Mouse (Mus musculus): ENCODE results near the gene Hist1h2bf.
"Not testable (repeated sequence)": the region's sequence is repeated elsewhere in the genome, so short reads cannot be mapped to it uniquely, and the experiment has no call there.

The Hist1h2bf gene

DNA sequence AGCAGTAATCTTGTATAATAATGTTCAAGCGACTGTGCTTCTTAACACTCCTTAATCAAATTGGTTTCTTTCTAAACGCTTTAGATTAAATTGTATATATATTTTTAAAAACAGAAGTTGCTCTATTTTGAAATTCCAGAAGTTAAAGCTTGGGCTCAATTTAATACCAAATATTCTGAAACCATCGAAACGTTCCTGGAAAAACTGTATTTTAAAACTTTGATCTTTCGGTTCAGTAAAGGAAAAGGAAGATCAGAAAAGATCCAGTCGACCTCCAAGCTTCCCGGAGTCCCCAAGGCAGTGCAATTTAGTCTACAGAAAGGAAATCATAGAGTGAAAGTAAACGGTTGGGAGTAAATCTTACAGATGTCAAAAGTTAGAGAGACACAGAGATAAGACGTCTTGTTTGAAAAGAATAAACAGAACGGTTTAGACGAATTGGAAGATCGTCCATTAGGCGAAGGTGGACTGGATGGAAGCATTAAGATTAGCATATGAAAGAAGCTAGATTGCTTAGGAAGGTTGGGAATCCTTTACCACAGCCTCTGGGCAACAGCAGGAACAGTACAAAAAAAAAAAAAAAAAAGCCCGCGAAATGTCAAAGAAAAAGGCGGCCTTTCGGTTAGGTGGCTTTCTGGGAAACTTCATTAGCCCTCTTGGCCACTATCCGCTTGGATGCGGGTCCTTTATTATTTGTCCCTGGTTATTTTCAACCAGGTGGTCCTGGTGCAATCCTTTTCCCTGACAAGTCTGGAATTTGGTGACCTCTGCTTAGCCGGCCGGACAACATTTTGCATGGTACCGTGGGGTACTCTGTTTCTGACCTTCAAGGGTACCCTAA lies 12.3 kb upstream of the Hist1h2bf start:
- DNase-seq: peak in 1 of 2 experiments; percentile 13

DNA sequence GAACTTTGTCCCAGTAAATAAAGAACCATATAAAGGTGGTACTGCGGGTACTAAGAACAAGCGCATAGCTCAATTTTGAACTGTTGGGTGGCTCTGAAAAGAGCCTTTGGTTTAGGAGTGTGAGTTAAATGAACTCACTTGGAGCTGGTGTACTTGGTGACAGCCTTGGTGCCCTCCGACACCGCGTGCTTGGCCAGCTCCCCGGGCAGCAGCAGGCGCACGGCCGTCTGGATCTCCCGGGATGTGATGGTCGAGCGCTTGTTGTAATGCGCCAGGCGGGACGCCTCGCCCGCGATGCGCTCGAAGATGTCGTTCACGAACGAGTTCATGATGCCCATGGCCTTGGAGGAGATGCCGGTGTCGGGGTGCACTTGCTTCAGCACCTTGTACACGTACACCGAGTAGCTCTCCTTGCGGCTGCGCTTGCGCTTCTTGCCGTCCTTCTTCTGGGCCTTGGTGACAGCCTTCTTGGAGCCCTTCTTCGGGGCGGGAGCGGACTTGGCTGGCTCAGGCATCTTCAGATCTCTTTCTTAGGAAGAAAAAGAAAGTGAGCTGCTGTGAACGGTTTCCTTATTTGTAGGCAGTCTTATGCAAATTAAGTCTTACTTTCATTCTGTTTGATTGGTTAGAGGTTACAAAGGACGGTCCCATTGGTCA lies 11.6 kb upstream of the Hist1h2bf start:
- peak; percentile 75 to 84 for DNase-seq

DNA sequence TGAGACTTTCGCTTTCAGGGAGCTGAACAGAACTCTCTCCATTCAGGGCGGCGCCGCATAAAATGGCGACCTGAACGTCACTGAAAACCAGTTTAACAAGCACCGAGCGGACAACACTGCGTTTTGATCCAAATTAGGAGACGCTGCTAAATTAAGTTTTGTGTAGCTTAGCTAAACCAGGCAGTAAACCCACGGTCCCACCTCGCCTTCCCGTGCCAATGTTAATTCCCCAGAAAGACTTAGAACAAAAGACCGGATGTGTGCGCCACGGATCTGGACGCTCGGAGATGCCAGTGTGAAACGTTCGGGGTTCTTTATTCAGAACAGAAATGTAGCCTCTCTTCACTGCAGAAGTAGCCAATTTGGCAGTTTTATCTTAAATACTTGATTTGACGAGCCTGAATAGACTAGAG lies 11.0 kb upstream of the Hist1h2bf start:
- DNase-seq: peak; percentile 72 to 75

DNA sequence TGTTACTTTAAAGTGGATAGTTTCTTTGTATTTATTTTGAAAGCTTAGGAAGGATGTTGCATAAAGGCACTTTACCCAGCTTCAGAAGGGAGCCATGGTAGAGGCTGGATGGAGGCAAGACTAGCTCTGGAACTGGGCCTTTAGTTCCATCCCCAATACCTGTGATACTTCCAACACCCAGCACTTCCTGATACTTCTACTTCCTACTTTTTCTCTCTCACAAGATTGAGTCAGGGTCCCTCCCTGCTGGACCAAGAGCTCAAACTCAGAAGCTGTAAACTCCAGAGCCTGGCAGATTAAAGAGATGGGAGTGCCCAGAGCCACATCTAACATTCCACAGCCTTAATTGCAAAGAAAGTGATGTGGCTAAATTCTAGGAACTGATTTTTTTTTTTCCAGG lies 10.3 kb upstream of the Hist1h2bf start:
- peak in 1 of 2 experiments; percentile 17 for DNase-seq

DNA sequence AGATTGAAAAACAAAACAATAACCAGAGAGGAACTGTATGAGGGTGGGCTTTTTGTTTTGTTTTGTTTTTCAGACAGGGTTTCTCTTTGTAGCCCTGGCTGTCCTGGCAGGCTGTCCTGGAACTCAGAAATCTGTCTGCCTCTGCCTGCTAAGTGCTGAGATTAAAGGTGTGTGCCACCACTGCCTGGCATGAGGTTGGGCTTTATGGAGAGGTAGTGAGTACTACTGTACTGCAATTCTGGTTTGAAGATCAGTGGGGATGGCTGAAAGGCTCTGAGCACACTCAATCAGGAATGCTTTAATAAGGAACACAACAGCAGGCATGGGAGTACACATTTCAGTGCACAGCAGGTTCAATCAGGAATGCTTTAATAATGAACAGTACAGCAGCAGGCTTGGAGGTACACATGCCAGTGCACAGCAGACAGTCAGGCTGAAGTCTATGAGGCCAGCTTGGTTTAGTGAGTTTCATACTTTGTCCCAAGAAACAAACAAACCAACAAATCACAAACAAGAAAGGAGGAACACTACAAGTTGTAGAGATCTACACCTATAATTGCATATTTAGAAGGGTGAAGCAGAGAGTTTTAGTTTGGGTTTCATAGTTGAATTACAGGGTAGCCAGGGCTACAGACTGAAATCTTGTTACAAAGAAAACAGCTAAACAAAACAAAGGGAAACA lies 9.5 kb upstream of the Hist1h2bf start:
- DNase-seq: no peak

DNA sequence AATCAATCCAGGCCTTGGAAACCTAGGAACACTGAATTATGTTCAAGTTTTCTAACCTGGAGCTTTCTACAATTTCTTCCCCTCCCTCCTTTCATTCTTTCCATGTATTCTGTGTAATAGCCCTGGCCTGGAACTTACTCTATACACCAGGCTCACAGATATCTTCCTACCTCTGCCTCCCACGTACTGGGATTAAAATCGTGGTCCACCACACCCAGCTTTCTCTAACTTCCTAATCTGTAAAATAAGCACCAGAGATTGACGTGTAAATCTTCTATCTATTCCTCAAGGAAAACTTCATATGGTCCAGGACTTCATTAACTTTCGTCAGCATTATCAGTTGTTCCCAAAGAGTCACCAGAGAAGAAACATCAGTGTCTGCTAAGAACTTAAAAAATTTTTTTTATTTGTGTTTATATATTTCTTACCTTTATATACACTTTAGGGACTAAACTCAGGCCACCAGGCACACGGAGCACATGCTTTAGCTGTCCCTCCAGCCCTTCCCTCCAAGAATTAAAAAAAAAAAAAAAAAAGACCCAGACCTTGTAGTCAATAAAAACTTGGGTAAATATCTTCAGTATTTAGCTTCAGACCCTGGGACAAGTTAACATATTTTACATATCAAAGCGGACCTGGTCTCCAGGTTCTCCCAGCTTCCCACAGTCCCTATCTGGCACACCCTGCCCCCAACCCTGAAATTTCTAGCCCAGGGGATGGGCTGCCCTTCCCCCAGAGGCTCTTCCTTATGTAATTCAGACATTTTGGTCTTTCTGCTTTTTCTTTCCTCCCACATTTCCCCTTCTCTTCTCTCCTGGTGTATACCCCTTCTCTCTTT lies 8.4 kb upstream of the Hist1h2bf start:
- DNase-seq: no peak

DNA sequence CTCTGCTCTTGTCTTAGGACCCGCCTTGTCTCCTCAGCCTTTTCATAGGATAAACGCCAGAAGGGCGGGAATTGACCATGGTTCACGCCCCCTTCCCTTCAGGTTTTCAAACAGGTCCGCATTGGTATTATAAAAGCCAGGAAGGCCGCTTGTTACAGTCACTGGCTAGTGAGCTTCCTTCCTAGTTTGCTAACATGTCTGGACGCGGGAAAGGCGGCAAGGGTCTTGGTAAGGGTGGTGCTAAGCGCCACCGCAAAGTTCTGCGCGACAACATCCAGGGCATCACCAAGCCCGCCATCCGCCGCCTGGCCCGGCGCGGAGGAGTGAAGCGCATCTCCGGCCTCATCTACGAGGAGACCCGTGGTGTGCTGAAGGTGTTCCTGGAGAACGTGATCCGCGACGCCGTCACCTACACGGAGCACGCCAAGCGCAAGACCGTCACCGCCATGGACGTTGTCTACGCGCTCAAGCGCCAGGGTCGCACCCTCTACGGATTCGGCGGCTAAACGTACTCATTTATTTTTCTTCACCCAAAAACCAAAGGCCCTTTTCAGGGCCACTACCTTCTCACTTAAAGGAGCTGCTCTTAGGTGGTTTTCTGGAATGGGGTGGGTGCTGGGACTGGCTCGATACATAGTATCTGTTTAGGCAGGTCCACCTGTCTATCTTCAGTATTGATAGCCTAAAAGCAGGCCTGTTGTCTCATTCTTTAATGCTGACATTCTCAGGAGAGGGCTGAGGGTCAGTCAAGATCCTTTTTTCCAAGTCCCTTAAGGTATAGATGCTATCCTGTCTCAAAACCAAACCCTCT lies 7.6 kb upstream of the Hist1h2bf start, which contains the start of gene Hist1h4d:
Gene Hist1h4d (plus strand): TSS at position 191 of the 811 bp plus-strand sequence.
- peak; percentile 95 for DNase-seq

DNA sequence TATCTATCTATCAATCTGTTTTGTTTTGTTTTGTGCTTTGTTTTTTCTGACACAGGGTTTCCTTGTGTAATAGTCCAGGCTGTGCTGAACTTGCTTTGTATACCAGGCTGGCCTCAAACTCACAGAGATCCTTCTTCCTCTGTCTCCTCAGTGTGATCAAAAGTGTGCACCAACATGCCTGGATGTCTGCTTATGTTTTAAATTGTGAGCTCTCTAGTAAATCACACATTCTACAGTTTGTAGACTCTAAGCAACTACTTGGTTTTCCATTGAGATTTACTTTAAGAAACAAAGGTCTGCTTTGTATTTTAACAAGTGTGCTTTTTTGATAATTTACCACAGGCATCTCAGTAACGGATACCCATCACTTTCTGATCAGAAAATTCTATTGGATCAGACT lies 3.8 kb upstream of the Hist1h2bf start:
- DNase-seq: no peak

DNA sequence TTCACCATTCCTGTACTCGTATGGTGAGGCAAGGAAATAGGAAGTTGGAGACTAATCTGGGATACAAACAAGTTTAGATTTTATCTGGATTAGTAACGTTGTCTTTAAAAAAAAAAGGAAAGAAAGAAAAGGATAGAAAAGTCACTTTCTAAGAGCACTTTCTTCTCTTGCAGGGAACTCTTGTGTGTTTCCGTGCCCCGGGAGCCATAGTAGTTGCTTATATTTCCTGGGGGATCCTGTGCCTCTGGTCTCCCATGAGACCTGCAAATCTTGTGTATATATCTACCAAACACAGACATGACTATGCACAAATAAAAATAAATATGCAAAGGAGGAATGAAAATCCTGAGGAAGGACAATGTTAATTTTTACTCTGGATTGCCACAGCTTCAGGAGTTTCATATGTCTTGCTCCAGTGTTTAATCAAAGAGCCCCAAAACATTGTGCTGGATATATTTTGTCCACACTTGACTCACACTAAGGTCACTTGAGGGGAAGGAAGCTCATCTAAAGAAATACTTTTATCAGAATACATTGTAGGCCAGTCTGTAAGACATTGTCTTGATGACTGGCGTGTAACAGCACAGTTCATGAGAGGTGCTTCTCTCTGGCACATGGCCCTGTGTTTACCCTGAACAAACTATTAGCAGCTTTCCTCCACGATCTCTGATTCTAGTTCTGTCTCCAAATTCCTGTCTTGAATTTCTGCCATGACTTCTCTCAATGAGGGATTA lies 3.1 kb upstream of the Hist1h2bf start:
- DNase-seq: no peak

DNA sequence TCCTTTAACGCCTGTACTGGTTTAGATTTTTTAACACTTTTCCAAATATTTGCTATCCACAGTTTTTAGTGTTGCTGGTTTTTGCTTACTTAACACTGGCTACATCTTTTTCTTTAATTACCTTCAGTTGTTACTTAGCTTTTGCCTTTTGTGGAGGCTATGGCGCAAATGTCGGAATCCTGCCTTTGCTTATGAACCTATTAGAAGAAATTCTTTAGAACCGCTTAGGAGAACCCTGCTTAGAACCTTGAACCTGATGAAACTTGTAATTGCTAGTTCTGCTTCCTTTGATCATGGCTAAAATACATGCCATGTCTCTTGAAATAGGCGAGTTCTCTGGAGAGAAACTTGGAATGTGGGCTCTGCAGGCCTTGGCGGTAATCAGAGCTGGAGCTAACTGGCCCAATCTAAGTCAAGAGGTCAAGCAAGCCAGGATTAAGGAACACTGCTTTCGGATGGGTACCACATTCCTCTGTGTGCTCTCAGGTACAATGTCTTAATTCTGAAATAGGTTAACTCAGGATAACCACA lies 2.4 kb upstream of the Hist1h2bf start:
- no peak for DNase-seq

DNA sequence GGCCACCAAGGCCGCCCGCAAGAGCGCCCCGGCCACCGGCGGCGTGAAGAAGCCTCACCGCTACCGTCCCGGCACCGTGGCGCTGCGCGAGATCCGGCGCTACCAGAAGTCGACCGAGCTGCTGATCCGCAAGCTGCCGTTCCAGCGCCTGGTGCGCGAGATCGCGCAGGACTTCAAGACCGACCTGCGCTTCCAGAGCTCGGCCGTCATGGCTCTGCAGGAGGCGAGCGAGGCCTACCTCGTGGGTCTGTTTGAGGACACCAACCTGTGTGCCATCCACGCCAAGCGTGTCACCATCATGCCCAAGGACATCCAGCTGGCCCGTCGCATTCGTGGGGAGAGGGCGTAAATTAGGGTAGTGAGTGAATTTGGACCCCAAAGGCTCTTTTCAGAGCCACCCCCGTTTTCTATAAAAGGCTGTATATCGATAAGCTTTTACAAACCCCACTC lies 1.9 kb upstream of the Hist1h2bf start:
- DNase-seq: peak in 1 of 2 experiments; percentile 42

DNA sequence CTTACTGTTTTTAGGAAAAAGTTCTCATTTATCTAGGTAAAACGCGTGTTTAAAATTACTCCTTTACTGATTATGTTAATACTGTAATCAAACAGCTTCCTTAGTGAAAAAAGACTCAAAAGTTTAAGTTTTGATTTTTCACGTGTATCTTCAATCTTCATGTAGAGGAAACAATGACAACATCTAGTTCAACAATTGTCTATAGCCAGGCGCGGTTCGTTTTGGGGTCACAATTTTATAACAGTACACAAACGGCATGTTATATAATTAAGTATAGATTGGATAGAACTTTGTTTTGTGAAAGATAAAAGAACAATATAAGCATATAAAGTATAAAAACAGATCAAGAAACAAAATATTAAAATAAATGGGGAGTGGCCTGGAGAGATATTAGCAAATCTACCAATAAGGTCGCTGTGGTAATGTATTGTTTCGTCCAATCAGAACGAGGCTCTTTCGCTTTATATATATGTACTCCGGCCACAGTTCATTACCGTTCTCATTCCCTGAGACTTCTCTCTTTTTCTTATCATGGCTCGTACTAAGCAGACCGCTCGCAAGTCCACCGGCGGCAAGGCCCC lies 1.4 kb upstream of the Hist1h2bf start, which contains the start of gene Hist1h3d:
Gene Hist1h3d (plus strand): TSS at position 493 of the 581 bp plus-strand sequence.
- DNase-seq: peak in 1 of 2 experiments; percentile 34

DNA sequence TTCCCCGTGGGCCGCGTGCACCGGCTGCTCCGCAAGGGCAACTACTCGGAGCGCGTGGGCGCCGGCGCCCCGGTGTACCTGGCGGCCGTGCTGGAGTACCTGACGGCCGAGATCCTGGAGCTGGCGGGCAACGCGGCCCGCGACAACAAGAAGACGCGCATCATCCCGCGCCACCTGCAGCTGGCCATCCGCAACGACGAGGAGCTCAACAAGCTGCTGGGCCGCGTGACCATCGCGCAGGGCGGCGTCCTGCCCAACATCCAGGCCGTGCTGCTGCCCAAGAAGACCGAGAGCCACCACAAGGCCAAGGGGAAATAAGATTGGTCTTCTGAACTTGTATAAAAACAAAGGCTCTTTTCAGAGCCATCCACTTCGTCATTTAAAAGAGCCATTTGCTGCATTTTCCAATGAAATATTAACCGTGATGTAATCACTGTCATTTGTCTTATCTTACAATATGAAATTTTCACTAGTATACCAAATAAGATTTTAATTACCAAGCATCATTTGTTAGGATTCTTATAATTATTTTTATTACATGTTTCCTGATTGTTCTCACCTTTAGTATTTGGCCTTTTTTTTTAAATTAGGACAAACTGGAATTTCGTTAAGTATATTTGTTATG lies 662 bp upstream of the Hist1h2bf start:
- not testable (repeated sequence) for DNase-seq

DNA sequence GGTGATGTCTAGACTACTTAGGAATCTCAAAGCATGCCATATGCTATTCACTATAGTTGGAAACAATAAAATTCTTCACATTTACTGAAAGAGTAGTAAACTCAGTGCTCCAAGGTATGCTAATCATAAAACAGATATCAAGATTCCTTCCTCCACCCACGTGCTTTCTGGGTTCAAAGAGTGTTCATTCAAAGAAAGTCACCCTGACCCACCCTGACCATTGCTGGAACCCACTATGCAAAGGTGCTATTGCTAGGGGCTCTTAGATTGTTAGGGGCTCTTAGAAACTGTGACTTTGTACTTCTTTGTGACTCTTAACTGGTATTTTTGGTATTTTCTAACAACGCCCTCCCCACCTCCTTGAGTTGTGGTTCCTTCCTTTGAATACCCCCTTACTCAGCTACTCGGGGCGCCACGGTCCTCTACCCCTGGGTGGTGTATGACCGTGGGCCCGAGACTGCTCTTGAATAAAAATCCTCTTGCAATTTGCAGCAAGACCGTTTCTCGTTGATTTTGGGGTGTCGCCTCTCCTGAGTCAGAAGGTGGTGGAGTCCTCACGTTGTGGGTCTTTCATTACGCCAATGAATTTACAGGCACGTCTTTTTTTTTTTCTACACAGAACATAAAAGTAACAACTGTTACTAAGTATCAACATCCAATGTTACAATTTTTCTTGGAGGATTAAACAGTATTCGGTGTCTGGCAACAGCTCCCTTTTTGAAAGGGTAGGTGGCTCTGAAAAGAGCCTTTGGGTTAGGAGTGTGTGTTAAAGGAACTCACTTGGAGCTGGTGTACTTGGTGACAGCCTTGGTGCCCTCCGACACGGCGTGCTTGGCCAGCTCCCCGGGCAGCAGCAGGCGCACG lies 730 bp downstream of the Hist1h2bf start:
- peak in 1 of 2 experiments; percentile 40 for DNase-seq

DNA sequence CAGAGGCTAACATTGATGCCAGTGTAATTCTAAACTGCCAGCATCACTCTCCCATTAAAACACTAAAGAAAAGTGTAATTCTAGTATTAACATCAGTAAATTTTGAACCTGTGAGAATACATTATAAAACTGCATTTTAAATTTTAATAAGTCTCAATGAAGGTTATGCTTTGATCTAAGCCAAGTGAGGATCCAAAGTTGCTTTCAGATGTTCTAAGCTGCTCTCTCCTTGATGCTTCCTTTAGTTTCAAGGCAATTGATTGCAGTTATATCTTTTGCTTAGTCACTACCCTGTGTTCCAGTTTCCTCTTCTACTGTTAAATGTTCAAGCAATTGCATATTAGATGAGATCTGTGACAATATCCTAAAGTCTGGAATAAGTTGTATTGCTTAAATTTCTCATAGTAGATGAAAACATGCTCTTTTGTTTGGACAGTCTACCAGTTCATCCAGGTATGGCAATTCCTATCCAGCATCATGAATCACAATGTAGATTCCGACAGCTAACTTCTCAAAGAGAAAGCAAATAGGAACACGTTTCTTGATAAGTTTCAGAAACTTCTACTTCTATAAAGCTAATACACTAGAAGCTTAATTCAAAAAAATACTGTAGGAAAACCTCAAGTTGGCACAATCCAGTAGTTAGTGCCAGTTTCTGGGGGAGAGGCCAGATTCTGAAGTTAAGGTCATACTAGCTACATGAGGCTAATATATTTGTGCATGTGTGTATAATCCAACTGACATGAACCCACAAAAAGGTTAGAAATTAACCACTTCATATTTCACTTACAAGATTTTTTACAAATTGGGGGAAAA lies 1.6 kb downstream of the Hist1h2bf start:
- DNase-seq: no peak

DNA sequence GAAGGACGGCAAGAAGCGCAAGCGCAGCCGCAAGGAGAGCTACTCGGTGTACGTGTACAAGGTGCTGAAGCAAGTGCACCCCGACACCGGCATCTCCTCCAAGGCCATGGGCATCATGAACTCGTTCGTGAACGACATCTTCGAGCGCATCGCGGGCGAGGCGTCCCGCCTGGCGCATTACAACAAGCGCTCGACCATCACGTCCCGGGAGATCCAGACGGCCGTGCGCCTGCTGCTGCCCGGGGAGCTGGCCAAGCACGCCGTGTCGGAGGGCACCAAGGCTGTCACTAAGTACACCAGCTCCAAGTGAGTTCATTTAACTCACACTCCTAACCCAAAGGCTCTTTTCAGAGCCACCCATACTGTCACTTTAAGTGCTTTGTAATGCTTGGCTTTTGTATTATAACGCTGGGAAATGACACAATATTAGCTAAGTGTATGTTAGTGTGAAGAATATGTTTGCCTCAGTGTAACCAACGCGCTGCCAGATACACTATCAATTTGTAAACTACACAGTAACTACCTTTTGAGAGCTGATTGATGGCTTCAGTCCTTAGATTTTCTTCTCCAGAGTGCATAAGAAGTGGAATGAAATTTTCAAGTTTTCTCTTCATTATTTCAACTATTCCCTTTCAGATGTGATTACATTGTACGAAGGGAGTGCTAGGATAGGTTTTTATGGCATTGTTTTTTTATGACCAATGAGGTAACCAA lies 2.3 kb downstream of the Hist1h2bf start:
- not testable (repeated sequence) for DNase-seq

DNA sequence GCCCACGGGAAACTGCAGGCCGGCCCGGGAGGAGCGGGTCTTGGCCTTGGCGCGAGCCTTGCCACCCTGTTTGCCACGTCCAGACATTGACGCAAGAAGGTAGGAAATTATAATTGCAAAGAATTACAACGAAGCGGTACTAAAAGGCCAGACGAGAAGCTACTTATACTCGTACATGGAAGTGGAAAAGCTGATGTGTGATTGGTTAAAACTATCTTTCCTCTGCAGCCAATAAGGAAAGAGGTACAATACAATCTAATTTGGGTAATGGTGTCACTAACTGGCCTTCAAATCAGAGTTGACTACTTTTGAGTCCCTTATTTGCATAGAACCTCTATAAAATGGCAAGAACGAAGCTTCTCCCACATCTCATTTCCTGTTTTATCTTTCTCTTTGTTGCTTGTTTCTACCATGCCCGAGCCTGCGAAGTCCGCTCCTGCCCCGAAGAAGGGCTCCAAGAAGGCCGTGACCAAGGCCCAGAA lies 2.9 kb downstream of the Hist1h2bf start, which contains the start of the genes Hist1h2ae and Hist1h2bg:
Gene Hist1h2ae (minus strand): TSS at position 199 of the 482 bp plus-strand sequence.
Gene Hist1h2bg (plus strand): TSS at position 375 of the 482 bp plus-strand sequence.
- peak; percentile 75 to 81 for DNase-seq
